Mouse (Mus musculus): ENCODE results near the gene Krt80.

- TF ChIP-seq POLR2A (IDR thresholded peaks at IDR 0.05; ENCODE audit: low read depth, low read length) = no peak
- peak; percentile 31; the same call in 1 of the 2 replicates for TF ChIP-seq CTCF (IDR thresholded peaks at IDR 0.05; ENCODE audit: extremely low read depth, insufficient read length, insufficient replicate concordance, low read depth, low read length)
These were observed 18.1 kb upstream of the Krt80 start for GRCm38 (mm10) chr15:101388034-101388541.
